Mouse (Mus musculus) limb, embryonic 10.5 days (tissue): ENCODE results near the gene Ugcg. TPM values are rescaled to one million over a fixed set of nuclear protein-coding genes. Genes with fewer than 3 reads are reported as not detected.
"Not testable (repeated sequence)": the region's sequence is repeated elsewhere in the genome, so short reads cannot be mapped to it uniquely, and the experiment has no call there.

Experiments
- DNase-seq: peaks from one replicate; pipeline ENCODE4 v3.0.0-alpha.2; 2017; ENCODE audit warnings: low spot score
- H3K27ac ChIP-seq: fragments of 300-500 bp; sonication (generic); 2 replicates; pipeline ENCODE4 v1.5.1; 2016; ENCODE audit warnings: mild to moderate bottlenecking
- H3K27me3 ChIP-seq: fragments of 300-500 bp; sonication (generic); 2 replicates; pipeline ENCODE4 v1.6.1; 2016; ENCODE audit warnings: low read depth, mild to moderate bottlenecking; ENCODE audit not compliant: poor library complexity, severe bottlenecking
- H3K36me3 ChIP-seq: fragments of 300-500 bp; sonication (generic); 2 replicates; pipeline ENCODE4 v1.6.1; 2016; ENCODE audit warnings: mild to moderate bottlenecking, moderate library complexity
- H3K4me1 ChIP-seq: fragments of 300-500 bp; sonication (generic); 2 replicates; pipeline ENCODE4 v1.6.1; 2016
- H3K4me3 ChIP-seq: fragments of 300-500 bp; sonication (generic); 2 replicates; pipeline ENCODE4 v1.5.1; 2016; ENCODE audit warnings: mild to moderate bottlenecking, moderate library complexity
- H3K9me3 ChIP-seq: fragments of 300-500 bp; sonication (generic); replicated peaks from 2 replicates; pipeline ENCODE4 v1.6.1; 2016; ENCODE audit warnings: mild to moderate bottlenecking
- WGBS: fragments of 180-500 bp; shearing (Covaris S2); methylation state at CpG from one replicate; pipeline ENCODE4 v1.1.7; 2016; 5-methylcytosine and 5-hydroxymethylcytosine counted together
- polyA plus RNA-seq: library from polyadenylated mRNA; unstranded; fragments of >200 nt; fragmentation: Nextera tagmentation; extraction: Ambion mirVana; gene quantifications from 2 replicates; pipeline ENCODE4 v1.2.1, GENCODE M21; 2016

Gene Ugcg
- polyA plus RNA-seq, 1 experiment from 2014 or later = 9.2 TPM

DNA sequence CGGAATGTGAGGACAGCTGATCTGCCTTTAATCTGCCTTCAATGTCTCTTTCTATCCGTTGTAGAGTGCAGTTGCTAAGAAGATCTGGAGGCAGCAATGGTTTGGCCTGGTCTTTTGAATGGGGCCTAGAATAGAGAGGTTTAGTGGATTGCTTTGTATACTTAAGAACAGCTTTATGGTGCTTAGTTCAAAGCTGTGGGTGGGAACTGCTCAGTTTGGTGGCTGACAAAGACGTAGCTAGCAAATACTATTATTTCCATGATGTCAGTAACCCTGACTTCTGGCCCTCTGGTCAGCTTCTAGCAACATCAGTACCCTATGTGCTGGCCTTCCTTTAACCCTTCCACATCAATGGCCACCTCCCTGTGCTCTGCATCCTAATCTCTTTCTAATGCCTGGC, 68.8 kb downstream of the Ugcg start:
- Histone ChIP-seq H3K36me3 (no peaks in the 10 kb centered on the region), H3K4me1 (no peaks in the 10 kb centered on the region), H3K27me3 (no peaks in the 10 kb centered on the region), H3K9me3 (no peaks in the 10 kb centered on the region), H3K27ac (no peak overlapping the region), H3K4me3 (no peak overlapping the region)
- no peak for DNase-seq
- WGBS = 47% methylated on average over 3 of the region's 3 CpGs

DNA sequence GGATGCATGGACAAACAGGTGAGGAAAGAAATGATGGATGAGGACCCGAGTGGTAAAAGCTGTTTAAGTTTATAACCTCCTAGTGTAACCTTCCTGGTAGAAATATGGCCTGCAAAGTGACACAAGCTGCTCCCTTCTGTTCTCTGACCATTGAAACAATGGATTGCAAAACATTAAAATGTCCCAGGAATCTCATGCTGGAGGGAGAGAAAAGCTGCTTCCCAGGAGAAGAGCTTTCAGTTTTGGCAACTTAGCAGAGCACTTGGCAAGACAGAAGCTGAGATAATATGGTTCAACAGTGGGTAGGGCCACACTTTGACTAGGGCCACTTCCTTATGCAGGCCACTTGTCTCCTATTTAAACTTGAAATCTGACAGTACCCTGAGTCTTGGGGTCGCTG, 69.7 kb downstream of the Ugcg start:
- Histone ChIP-seq H3K4me3 (no peak overlapping the region), H3K9me3 (no peaks in the 10 kb centered on the region), H3K36me3 (no peaks in the 10 kb centered on the region), H3K27ac (no peak overlapping the region), H3K27me3 (no peaks in the 10 kb centered on the region), H3K4me1 (no peaks in the 10 kb centered on the region)
- no peak for DNase-seq
- WGBS = 78% methylated on average over 2 of the region's 2 CpGs

DNA sequence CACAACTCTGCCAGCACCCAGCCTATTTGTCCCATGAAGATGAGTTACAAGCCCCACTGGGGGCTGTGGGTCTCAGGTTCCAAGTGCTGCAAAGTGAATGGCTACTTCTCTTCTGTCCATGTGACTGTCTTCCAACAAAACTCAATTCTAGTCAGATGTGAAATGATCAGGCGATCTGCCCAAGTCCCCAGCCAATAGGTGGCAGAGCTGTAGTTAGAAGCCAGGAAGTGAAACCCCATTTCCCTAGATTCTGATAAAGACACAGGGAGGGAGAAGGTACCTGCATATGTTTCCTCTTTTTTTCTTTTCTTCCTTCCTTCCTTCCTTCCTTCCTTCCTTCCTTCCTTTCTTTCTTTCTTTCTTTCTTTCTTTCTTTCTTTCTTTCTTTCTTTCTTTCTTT, 70.7 kb downstream of the Ugcg start:
- Histone ChIP-seq H3K36me3 (no peaks in the 10 kb centered on the region), H3K4me1 (no peaks in the 10 kb centered on the region), H3K27ac (no peak overlapping the region), H3K9me3 (no peaks in the 10 kb centered on the region), H3K27me3 (no peaks in the 10 kb centered on the region), H3K4me3 (no peak overlapping the region)
- WGBS = 78% methylated on average over 1 of the region's 1 CpGs
- no peak for DNase-seq

DNA sequence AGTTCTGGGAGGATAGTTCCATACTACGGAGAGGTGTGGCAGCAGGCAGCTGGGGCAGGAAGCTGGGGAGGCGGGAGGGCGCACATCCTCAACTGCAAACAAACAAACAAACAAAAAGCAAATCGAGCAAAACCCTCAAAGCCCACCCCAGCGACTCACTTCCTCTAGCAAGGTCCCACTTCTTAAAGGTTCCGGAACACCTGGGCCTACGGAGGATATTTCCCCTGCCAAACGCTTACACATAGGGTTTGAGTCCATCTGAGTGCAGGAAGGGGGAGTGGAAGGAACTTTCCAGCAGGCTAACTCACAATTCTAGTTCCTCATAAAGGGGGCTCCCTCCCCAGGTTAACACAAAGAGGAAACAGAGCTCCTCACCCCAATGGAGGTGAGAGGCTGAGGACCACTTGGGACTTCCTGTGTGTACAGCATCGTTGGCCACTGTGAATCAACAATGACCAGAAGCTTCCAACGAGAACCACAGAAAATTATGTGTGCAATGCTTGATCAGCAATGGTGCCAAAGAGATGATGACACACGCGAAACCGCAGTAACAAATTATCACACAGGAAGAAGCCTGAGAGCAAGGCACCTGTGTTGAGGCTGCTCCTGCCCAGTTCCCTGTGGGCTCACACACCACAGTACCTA, 71.9 kb downstream of the Ugcg start:
- H3K27ac ChIP-seq = no peak overlapping the region

DNA sequence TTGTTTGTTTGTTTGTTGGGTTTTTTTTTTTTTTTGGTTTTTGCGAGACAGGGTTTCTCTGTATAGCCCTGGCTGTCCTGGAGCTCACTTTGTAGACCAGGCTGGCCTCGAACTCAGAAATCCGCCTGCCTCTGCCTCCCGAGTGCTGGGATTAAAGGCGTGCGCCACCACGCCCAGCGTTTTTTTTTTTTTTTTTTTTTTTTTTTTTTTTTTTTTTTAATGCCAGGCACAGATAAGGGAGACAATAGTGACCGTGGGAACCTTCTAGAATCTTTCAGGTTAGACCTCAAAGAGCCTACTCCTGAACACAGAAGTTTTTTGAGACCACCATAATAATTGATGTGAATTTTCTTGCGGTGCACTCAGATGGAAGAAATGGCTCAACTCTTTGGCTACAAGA, 72.5 kb downstream of the Ugcg start:
- H3K27me3 ChIP-seq, DNase-seq, H3K36me3 ChIP-seq, H3K4me1 ChIP-seq, H3K27ac ChIP-seq, H3K9me3 ChIP-seq, H3K4me3 ChIP-seq: not testable (repeated sequence)
- 94% methylated on average over 4 of the region's 10 CpGs for WGBS

More for the DNA sequence above, 71.9 kb downstream of the Ugcg start:
- Histone ChIP-seq H3K4me3 (no peak overlapping the region), H3K4me1 (no peaks in the 10 kb centered on the region), H3K9me3 (no peaks in the 10 kb centered on the region), H3K36me3 (no peaks in the 10 kb centered on the region), H3K27me3 (no peaks in the 10 kb centered on the region)
- no peak for DNase-seq
- 88% methylated on average over 13 of the region's 13 CpGs for WGBS

DNA sequence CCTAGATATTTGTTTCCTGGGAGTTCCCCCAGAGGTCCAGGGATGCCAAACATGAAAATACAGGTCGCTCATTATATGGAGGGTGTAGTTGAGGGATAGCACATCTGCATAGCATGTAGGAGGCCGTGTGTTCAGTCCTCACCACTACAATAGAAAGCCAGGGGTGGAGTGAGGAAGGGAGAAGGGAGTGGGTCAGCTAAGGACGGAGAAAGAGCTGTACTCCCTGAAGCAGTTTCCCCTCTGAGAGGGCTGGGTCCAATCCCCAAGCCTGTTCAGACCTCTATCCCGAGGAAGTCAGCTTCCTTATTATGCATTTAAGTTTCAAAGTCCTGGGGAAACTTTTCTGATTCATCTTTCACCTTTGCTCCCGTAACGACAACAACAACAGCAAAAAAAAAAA, 73.1 kb downstream of the Ugcg start:
- Histone ChIP-seq H3K27me3 (no peaks in the 10 kb centered on the region), H3K9me3 (no peaks in the 10 kb centered on the region), H3K36me3 (no peaks in the 10 kb centered on the region), H3K27ac (no peak overlapping the region), H3K4me3 (no peak overlapping the region), H3K4me1 (no peaks in the 10 kb centered on the region)
- 88% methylated on average over 6 of the region's 6 CpGs for WGBS
- no peak for DNase-seq

GRCm38 (mm10) chr4:59263418-59263817, 74.4 kb downstream of the Ugcg start:
- Histone ChIP-seq H3K27me3 (no peaks in the 10 kb centered on the region), H3K4me1 (no peaks in the 10 kb centered on the region), H3K36me3 (no peaks in the 10 kb centered on the region), H3K4me3 (no peak overlapping the region), H3K9me3 (no peaks in the 10 kb centered on the region), H3K27ac (no peak overlapping the region)
- DNase-seq = no peak
- WGBS = 86% methylated on average over 2 of the region's 2 CpGs

DNA sequence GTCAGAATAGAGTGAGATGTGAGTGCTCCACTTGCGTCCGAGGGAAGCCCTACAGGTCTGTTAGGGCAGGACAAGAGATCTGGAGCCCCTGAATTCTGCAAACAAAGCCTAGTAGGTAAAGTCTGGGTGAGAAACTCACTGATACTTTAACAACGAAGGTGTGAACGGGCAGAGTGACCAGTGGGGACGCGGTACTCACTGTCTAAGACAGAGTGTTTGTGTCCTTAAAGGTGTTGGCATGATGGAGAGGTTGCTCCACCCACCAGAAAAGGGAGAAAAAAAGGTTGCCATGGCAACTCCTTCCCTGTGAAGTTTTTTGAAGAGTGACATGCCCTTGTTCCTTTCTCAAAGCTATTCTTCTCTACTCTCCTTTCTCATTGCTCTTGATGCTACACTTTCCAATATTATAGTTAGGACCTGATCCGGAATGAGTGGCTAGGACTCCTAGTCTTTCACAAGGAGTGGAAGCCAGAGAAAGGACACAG, 75.6 kb downstream of the Ugcg start:
- Histone ChIP-seq H3K4me1 (no peaks in the 10 kb centered on the region), H3K4me3 (no peak overlapping the region), H3K27me3 (no peaks in the 10 kb centered on the region), H3K9me3 (no peaks in the 10 kb centered on the region), H3K36me3 (no peaks in the 10 kb centered on the region), H3K27ac (no peak overlapping the region)
- WGBS = 67% methylated on average over 7 of the region's 7 CpGs
- no peak for DNase-seq

GRCm38 (mm10) chr4:59265182-59265581, 76.1 kb downstream of the Ugcg start:
- DNase-seq = no peak
- no peaks in the 10 kb centered on the region for H3K36me3 ChIP-seq
- H3K9me3 ChIP-seq = no peaks in the 10 kb centered on the region
- no peaks in the 10 kb centered on the region for H3K27me3 ChIP-seq
- no peak overlapping the region for H3K4me3 ChIP-seq
- H3K27ac ChIP-seq = no peak overlapping the region
- H3K4me1 ChIP-seq = no peaks in the 10 kb centered on the region
- WGBS = 91% methylated on average over 5 of the region's 5 CpGs

DNA sequence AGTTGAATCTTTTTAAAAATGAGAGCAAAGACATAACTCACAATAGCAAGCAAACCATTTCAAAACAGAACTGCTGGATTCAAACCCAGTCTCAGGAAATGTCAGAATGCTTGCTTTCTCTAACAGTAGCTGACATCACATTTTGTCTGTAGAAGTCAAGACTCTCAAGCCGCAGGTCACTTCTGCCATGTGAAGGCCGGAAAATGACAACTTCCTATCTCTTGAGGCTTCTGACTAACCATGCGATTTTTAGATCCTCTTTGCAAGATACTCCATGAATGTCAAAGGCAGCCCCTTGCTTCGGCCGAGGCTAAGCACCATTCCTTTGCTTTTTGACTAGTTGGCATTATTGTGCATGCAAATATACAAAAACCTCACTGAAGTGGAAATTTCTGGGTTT, 76.6 kb downstream of the Ugcg start:
- H3K27ac ChIP-seq = no peak overlapping the region
- H3K27me3 ChIP-seq = no peaks in the 10 kb centered on the region
- H3K9me3 ChIP-seq = no peaks in the 10 kb centered on the region
- H3K4me3 ChIP-seq = no peak overlapping the region
- H3K4me1 ChIP-seq = no peaks in the 10 kb centered on the region
- 92% methylated on average over 5 of the region's 5 CpGs for whole genome bisulfite sequencing
- no peaks in the 10 kb centered on the region for H3K36me3 ChIP-seq
- no peak for DNase-seq

Other genes with a start within 250 kb of the Ugcg start
- 1.0 and 1.1 TPM in 2 replicates for gene Zkscan16, start 245.6 kb upstream of the Ugcg start, polyA plus RNA-seq
- 12.0 and 15.7 TPM in 2 replicates for gene Ptgr1, start 202.1 kb upstream of the Ugcg start, polyA plus RNA-seq
- 5.5 and 8.3 TPM in 2 replicates for gene Dnajc25, start 194.2 kb upstream of the Ugcg start, polyA plus RNA-seq
- gene Gm20503, start 186.0 kb upstream of the Ugcg start, polyA plus RNA-seq = 9.3 and 9.8 TPM in 2 replicates
- 81.1 and 96.4 TPM in 2 replicates for gene Gng10, start 154.2 kb upstream of the Ugcg start, polyA plus RNA-seq
- gene AI481877, start 50.3 kb upstream of the Ugcg start, polyA plus RNA-seq = not detected in 2 replicates
- gene Susd1, start 249.4 kb downstream of the Ugcg start, polyA plus RNA-seq = 1.2 and 2.0 TPM in 2 replicates